Comparison of ENCODE assay signal across 25 mouse cellular contexts in the genomic region with DNA sequence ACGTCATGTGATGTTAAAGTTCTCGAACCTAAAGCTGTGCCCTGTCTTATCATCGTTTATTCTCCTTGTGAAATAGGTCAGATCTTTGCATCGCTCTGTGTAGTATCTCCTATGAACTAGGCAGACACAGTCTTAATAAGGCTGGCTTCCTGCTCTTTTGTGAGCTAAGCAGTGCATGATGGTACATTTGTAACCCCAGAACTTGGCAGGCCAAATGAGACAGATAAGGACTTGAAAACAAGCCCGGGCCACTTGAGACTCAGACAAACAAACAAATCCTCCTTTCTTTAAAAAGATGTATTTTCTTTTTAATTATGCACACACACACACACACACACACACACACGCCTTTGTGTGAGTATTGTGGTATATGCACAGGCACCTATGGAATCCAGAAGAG. TPM values are rescaled to one million over a fixed set of nuclear protein-coding genes. Genes with fewer than 3 reads are reported as not detected.
A peak's percentile ranks its signal among the peaks of the same experiment; 100 is the strongest.
DNase-seq lines count a peak whose midpoint lies in the region.
"Had no signal": no experiment of that assay in that cellular context is flagged by ENCODE, and none has a peak within 500 bp of the region (broad histone marks: within the 10 kb centered on the region; RNA-seq: fewer than 3 reads in every experiment).

No protein-coding gene starts in this region.

- H3K27me3 ChIP-seq in embryonic facial prominence, embryonic 10.5 days (replicated peaks; ENCODE audit: low read depth, poor library complexity, severe bottlenecking), result no peaks in the 10 kb centered on the region
- H3K27me3 ChIP-seq: forebrain, embryonic 13.5 days; heart, embryonic 13.5 days; hindbrain, embryonic 15.5 days; lung, embryonic 15.5 days had no signal

- H3K27ac ChIP-seq in embryonic facial prominence, embryonic 10.5 days (replicated peaks), result no peak overlapping the region
- H3K27ac ChIP-seq: forebrain, embryonic 13.5 days; heart, embryonic 13.5 days; hindbrain, embryonic 10.5 days; hindbrain, embryonic 15.5 days; lung, embryonic 15.5 days had no signal

- no peaks in the 10 kb centered on the region for H3K9me3 ChIP-seq in embryonic facial prominence, embryonic 10.5 days
- H3K9me3 ChIP-seq: forebrain, embryonic 13.5 days; heart, embryonic 13.5 days; hindbrain, embryonic 10.5 days; hindbrain, embryonic 15.5 days; lung, embryonic 15.5 days had no signal

- peaks cover 60% of the 10 kb centered on the region for H3K36me3 ChIP-seq in embryonic facial prominence, embryonic 10.5 days (replicated peaks)
- H3K36me3 ChIP-seq: hindbrain, embryonic 15.5 days; lung, embryonic 15.5 days had no signal

- intact Hi-C loops in heart, postnatal 25 days (cut with DNase I), result no loop called here
- intact Hi-C loops in heart, postnatal 14 days (cut with DNase I), result no loop called here

- H3K4me1 ChIP-seq in embryonic facial prominence, embryonic 10.5 days, result no peaks in the 10 kb centered on the region
- H3K4me1 ChIP-seq: forebrain, embryonic 13.5 days; hindbrain, embryonic 15.5 days had no signal

- no peak overlapping the region for H3K4me3 ChIP-seq in embryonic facial prominence, embryonic 10.5 days
- H3K4me3 ChIP-seq: forebrain, embryonic 13.5 days; heart, embryonic 13.5 days; hindbrain, embryonic 10.5 days; hindbrain, embryonic 15.5 days; lung, embryonic 15.5 days had no signal

- DNase-seq in heart, adult 9 months (ENCODE audit: low spot score in 2 of 2), result peak; percentile 46 to 68
- DNase-seq in heart, postnatal 25 days (ENCODE audit: low spot score), result no peak
- peak; percentile 27 for DNase-seq in lung, postnatal 36 days
- DNase-seq in lung, postnatal 14 days, result no peak
- DNase-seq in heart, postnatal 14 days, result peak; percentile 25 to 54
- no peak for DNase-seq in cerebellum, adult 11 months
- no peak for DNase-seq in embryonic facial prominence, embryonic 10.5 days (ENCODE audit: low spot score)
- DNase-seq: adrenal gland, adult 8-10 months; B cell, adult 2 months; cerebellum, adult 8-10 months; cerebellum, postnatal 25 days; gastrocnemius, postnatal 14 days; kidney, adult 11 months; kidney, postnatal 10 days; liver; lung, postnatal 4 days; midbrain, embryonic 14.5 days; right cerebral cortex, adult 18-20 months; spleen, adult 18-20 months; thymus, postnatal 14 days had no signal

- WGBS in embryonic facial prominence, embryonic 10.5 days, result 92% methylated on average over 6 of the region's 6 CpGs

RNA-seq across cellular contexts. Expression of a gene that starts 42.5 kb away (rescaled TPM):
- total RNA-seq in heart, postnatal 25 days (2021), result 10 to 100 TPM; 11.4 to 13.0 TPM
- total RNA-seq in heart, postnatal 14 days (2021), result 10 to 100 TPM; 12.7 to 12.8 TPM
- 16.6 and 17.0 TPM in 2 replicates for polyA plus RNA-seq in embryonic facial prominence, embryonic 10.5 days (2016; fragmentation: Nextera tagmentation; extraction: Ambion mirVana)

Comparison
In these comparisons a context has a peak if more than half of its experiments do, and no peak if none do; other contexts are left out.
1. DNase-seq: peak in heart, adult 9 months (2 of 2), lung, postnatal 36 days (single experiment) and heart, postnatal 14 days (2 of 2); none in heart, postnatal 25 days (single experiment), lung, postnatal 14 days (single experiment), cerebellum, adult 11 months (single experiment) and embryonic facial prominence, embryonic 10.5 days (single experiment).